Mouse (Mus musculus) erythroblast, embryonic 14.5 days (primary cell): Measurements from ENCODE around the gene Pprc1.

ENCODE experiments used
- GATA1 ChIP-seq: IDR thresholded peaks from 2 replicates; pipeline ENCODE4 v1.6.1; 2012; ENCODE audit warnings: low read length, inconsistent platforms, mixed read lengths
- TAL1 ChIP-seq: IDR thresholded peaks from 3 replicates; pipeline ENCODE4 v1.6.1; 2012; ENCODE audit warnings: low read length, inconsistent platforms, mixed read lengths

DNA sequence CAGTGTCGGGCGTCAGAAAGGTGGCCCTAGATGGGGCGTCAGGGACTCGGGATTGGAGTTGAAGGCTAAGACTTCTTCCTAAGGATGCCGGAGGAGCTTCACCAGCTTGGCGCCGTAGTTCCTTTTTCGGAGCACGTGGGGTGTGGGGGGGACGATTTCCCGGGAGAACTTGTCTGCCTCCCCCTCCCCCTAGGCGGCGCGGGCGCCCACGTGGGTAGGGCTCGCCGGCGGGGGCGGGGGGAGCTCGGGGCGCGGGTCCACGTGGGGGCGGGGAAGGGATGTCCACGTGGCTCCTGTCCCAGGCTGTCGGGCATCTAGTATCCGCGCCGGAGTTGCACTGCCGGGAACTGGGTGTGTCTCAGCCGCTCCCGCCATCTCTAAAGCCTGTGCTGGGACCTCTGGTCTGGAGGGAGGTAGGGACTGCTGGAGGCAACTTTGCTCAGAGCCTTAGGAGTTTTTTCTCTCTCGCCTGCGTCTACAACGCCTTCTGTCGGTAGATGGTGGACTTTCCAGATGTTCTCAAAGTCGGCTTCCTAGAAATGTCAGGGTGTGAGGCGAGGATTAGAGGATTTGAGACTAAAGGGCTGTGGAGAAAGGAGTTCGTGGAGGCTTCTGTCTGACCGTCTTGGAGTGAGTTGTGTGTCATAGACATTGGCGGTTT lies 12.4 kb downstream of the Pprc1 start:
- TF ChIP-seq GATA1 (no peak), TAL1 (no peak)
